Mouse (Mus musculus) hindbrain, embryonic 16.5 days (tissue): Measurements from ENCODE around the gene Tmem53. TPM values are rescaled to one million over a fixed set of nuclear protein-coding genes. Genes with fewer than 3 reads are reported as not detected.

Source experiments
- ATAC-seq: fragments of 200-750 bp; cut with Nextera tagmentation; 2 replicates; pipeline ENCODE4 v1.8.0; 2017; ENCODE audit warnings: moderate TSS enrichment, moderate library complexity
- H3K27ac ChIP-seq: fragments of 300-500 bp; sonication (generic); 2 replicates; pipeline ENCODE4 v1.5.1; 2014; ENCODE audit warnings: low read depth, mild to moderate bottlenecking, control low read depth, low read length, moderate library complexity
- H3K27me3 ChIP-seq: fragments of 300-500 bp; sonication (generic); replicated peaks from 2 replicates; pipeline ENCODE4 v1.6.1; 2014; ENCODE audit warnings: low read length; ENCODE audit not compliant: control insufficient read depth, insufficient read depth
- H3K36me3 ChIP-seq: fragments of 300-500 bp; sonication (generic); 2 replicates; pipeline ENCODE4 v1.6.1; 2014; ENCODE audit warnings: mild to moderate bottlenecking, low read length, moderate library complexity, mixed read lengths; ENCODE audit not compliant: control insufficient read depth, insufficient read depth
- H3K4me1 ChIP-seq: fragments of 300-500 bp; sonication (generic); 2 replicates; pipeline ENCODE4 v1.6.1; 2014; ENCODE audit warnings: low read depth, low read length; ENCODE audit not compliant: control insufficient read depth, insufficient read depth
- H3K4me2 ChIP-seq: fragments of 300-500 bp; sonication (generic); 2 replicates; pipeline ENCODE4 v1.6.1; 2014; ENCODE audit warnings: mild to moderate bottlenecking, low read length, control low read depth, moderate library complexity
- H3K4me3 ChIP-seq: fragments of 300-500 bp; sonication (generic); 2 replicates; pipeline ENCODE4 v1.5.1; 2014; ENCODE audit warnings: mild to moderate bottlenecking, low read length, control low read depth, moderate library complexity
- H3K9ac ChIP-seq: fragments of 300-500 bp; sonication (generic); 2 replicates; pipeline ENCODE4 v1.6.1; 2014; ENCODE audit warnings: low read depth, mild to moderate bottlenecking, control low read depth, low read length, moderate library complexity
- H3K9me3 ChIP-seq: fragments of 300-500 bp; sonication (generic); 2 replicates; pipeline ENCODE4 v1.6.1; 2014; ENCODE audit warnings: mild to moderate bottlenecking, low read length, moderate library complexity; ENCODE audit not compliant: control insufficient read depth
- WGBS: fragments of 180-500 bp; shearing (Covaris S2); extraction: QIAGEN DNeasy Blood & Tissue Kit; methylation state at CpG from one replicate; pipeline ENCODE4 v1.1.7; 2014; 5-methylcytosine and 5-hydroxymethylcytosine counted together
- polyA plus RNA-seq: library from polyadenylated mRNA; unstranded; fragments of >200 nt; fragmentation: Nextera tagmentation; extraction: Ambion mirVana; gene quantifications from 2 replicates; pipeline ENCODE4 v1.2.1, GENCODE M21; 2015

Tmem53 gene
- polyA plus RNA-seq, 1 experiment from 2014 or later = 10.3 TPM

- 80% methylated on average over 9 of the region's 9 CpGs for WGBS
- no peak for ATAC-seq
- Histone ChIP-seq H3K27me3 (no peaks in the 10 kb centered on the region), H3K4me1 (no peaks in the 10 kb centered on the region), H3K4me3 (no peak overlapping the region), H3K9me3 (no peaks in the 10 kb centered on the region), H3K9ac (no peak overlapping the region), H3K4me2 (no peak overlapping the region), H3K27ac (no peak overlapping the region), H3K36me3 (no peaks in the 10 kb centered on the region)
Measured at GRCm38 (mm10) chr4:117220741-117221515, 30.8 kb upstream of the Tmem53 start.

- no peak for ATAC-seq
- Histone ChIP-seq H3K36me3 (no peaks in the 10 kb centered on the region), H3K27me3 (no peaks in the 10 kb centered on the region), H3K4me2 (no peak overlapping the region), H3K9ac (no peak overlapping the region), H3K4me3 (no peak overlapping the region), H3K9me3 (no peaks in the 10 kb centered on the region), H3K4me1 (no peaks in the 10 kb centered on the region), H3K27ac (no peak overlapping the region)
- WGBS = 82% methylated on average over 9 of the region's 9 CpGs
Measured at GRCm38 (mm10) chr4:117221836-117222235, 29.9 kb upstream of the Tmem53 start.

GRCm38 (mm10) chr4:117223001-117223400 lies 28.8 kb upstream of the Tmem53 start:
- Histone ChIP-seq H3K4me1 (no peaks in the 10 kb centered on the region), H3K9ac (no peak overlapping the region), H3K9me3 (no peaks in the 10 kb centered on the region), H3K27ac (no peak overlapping the region), H3K4me2 (no peak overlapping the region), H3K4me3 (no peak overlapping the region), H3K27me3 (no peaks in the 10 kb centered on the region), H3K36me3 (no peaks in the 10 kb centered on the region)
- no peak for ATAC-seq
- 38% methylated on average over 5 of the region's 5 CpGs for WGBS

- Histone ChIP-seq H3K27me3 (no peaks in the 10 kb centered on the region), H3K4me1 (no peaks in the 10 kb centered on the region), H3K4me3 (no peak overlapping the region), H3K27ac (no peak overlapping the region), H3K4me2 (no peak overlapping the region), H3K9ac (no peak overlapping the region), H3K36me3 (no peaks in the 10 kb centered on the region), H3K9me3 (no peaks in the 10 kb centered on the region)
- ATAC-seq = no peak
- WGBS = 75% methylated on average over 8 of the region's 8 CpGs
Measured at GRCm38 (mm10) chr4:117224122-117224521, 27.6 kb upstream of the Tmem53 start.

GRCm38 (mm10) chr4:117225250-117225649 lies 26.5 kb upstream of the Tmem53 start:
- no peak for ATAC-seq
- Histone ChIP-seq H3K9ac (no peak overlapping the region), H3K4me2 (no peak overlapping the region), H3K27me3 (no peaks in the 10 kb centered on the region), H3K27ac (no peak overlapping the region), H3K4me1 (no peaks in the 10 kb centered on the region), H3K4me3 (no peak overlapping the region), H3K36me3 (no peaks in the 10 kb centered on the region), H3K9me3 (no peaks in the 10 kb centered on the region)

- no peaks in the 10 kb centered on the region for H3K9me3 ChIP-seq
- H3K36me3 ChIP-seq = no peaks in the 10 kb centered on the region
- H3K4me3 ChIP-seq = no peak overlapping the region
- H3K9ac ChIP-seq = no peak overlapping the region
- H3K27me3 ChIP-seq = no peaks in the 10 kb centered on the region
- no peak overlapping the region for H3K4me2 ChIP-seq
- ATAC-seq = no peak
- no peak overlapping the region for H3K27ac ChIP-seq
- WGBS = 75% methylated on average over 15 of the region's 15 CpGs
- no peaks in the 10 kb centered on the region for H3K4me1 ChIP-seq
Measured at GRCm38 (mm10) chr4:117229590-117229989, 22.2 kb upstream of the Tmem53 start.

- Histone ChIP-seq H3K4me1 (no peaks in the 10 kb centered on the region), H3K9ac (no peak overlapping the region), H3K4me3 (no peak overlapping the region), H3K36me3 (no peaks in the 10 kb centered on the region), H3K27me3 (no peaks in the 10 kb centered on the region), H3K9me3 (no peaks in the 10 kb centered on the region), H3K27ac (no peak overlapping the region), H3K4me2 (no peak overlapping the region)
- WGBS = 45% methylated on average over 10 of the region's 10 CpGs
- ATAC-seq = no peak
Measured at GRCm38 (mm10) chr4:117230331-117230730, 21.4 kb upstream of the Tmem53 start.

GRCm38 (mm10) chr4:117231208-117231607 lies 20.5 kb upstream of the Tmem53 start:
- WGBS = 92% methylated on average over 2 of the region's 2 CpGs
- Histone ChIP-seq H3K36me3 (no peaks in the 10 kb centered on the region), H3K4me2 (no peak overlapping the region), H3K9me3 (no peaks in the 10 kb centered on the region), H3K27ac (no peak overlapping the region), H3K4me3 (no peak overlapping the region), H3K27me3 (no peaks in the 10 kb centered on the region), H3K9ac (no peak overlapping the region), H3K4me1 (no peaks in the 10 kb centered on the region)
- no peak for ATAC-seq

- H3K9me3 ChIP-seq = no peaks in the 10 kb centered on the region
- no peak overlapping the region for H3K9ac ChIP-seq
- no peaks in the 10 kb centered on the region for H3K4me1 ChIP-seq
- no peaks in the 10 kb centered on the region for H3K36me3 ChIP-seq
- no peak overlapping the region for H3K4me2 ChIP-seq
- 74% methylated on average over 7 of the region's 7 CpGs for WGBS
- H3K27ac ChIP-seq = no peak overlapping the region
- H3K27me3 ChIP-seq = no peaks in the 10 kb centered on the region
- peak; percentile 42; the same call in 1 of the 2 replicates for ATAC-seq
- no peak overlapping the region for H3K4me3 ChIP-seq
Measured at GRCm38 (mm10) chr4:117234166-117234741, 17.5 kb upstream of the Tmem53 start.
